Mouse (Mus musculus) heart, embryonic 14.5 days (tissue): ENCODE results near the gene Nectin2. TPM values are rescaled to one million over a fixed set of nuclear protein-coding genes. Genes with fewer than 3 reads are reported as not detected.

Experiments used
- ATAC-seq: fragments of 200-750 bp; cut with Nextera tagmentation; 2 replicates; pipeline ENCODE4 v1.8.0; 2017; ENCODE audit warnings: low read depth, moderate TSS enrichment; ENCODE audit not compliant: insufficient number of reproducible peaks, insufficient read depth, low FRiP score
- H3K27ac ChIP-seq, 2 experiments: fragments of 200-500 bp in 1 of 2; fragments of 300-500 bp in 1 of 2; sonication (generic) in 1 of 2; replicated peaks in 1 of 2; 2 replicates each; pipeline ENCODE4 v1.5.1; 2012 to 2014; ENCODE audit warnings: low read depth in 2 of 2, low read length in 2 of 2, control low read depth in 1 of 2, mild to moderate bottlenecking in 1 of 2, mixed read lengths in 1 of 2; ENCODE audit not compliant: control insufficient read depth in 1 of 2, insufficient read depth in 1 of 2
- H3K27me3 ChIP-seq: fragments of 300-500 bp; sonication (generic); 2 replicates; pipeline ENCODE4 v1.6.1; 2014; ENCODE audit warnings: mild to moderate bottlenecking, low read length, control low read depth; ENCODE audit not compliant: control insufficient read depth, insufficient read depth
- H3K36me3 ChIP-seq: fragments of 300-500 bp; sonication (generic); 2 replicates; pipeline ENCODE4 v1.6.1; 2014; ENCODE audit warnings: mild to moderate bottlenecking, control low read depth, low read length, mixed read lengths; ENCODE audit not compliant: control insufficient read depth, insufficient read depth
- H3K4me1 ChIP-seq, 2 experiments: fragments of 200-500 bp in 1 of 2; fragments of 300-500 bp in 1 of 2; sonication (generic) in 1 of 2; 2 replicates each; pipeline ENCODE4 v1.6.1; 2012 to 2014; ENCODE audit warnings: low read length in 2 of 2, control low read depth in 1 of 2, mixed read lengths in 1 of 2; ENCODE audit not compliant: control insufficient read depth in 2 of 2, insufficient read depth in 2 of 2
- H3K4me2 ChIP-seq: fragments of 300-500 bp; sonication (generic); 2 replicates; pipeline ENCODE4 v1.6.1; 2014; ENCODE audit warnings: mild to moderate bottlenecking, low read length
- H3K4me3 ChIP-seq, 2 experiments: fragments of 200-500 bp in 1 of 2; fragments of 300-500 bp in 1 of 2; sonication (generic) in 1 of 2; 2 replicates each; pipeline ENCODE4 v1.5.1; 2012 to 2014; ENCODE audit warnings: low read length in 2 of 2, mild to moderate bottlenecking in 2 of 2, control low read depth in 1 of 2, low read depth in 1 of 2, moderate library complexity in 1 of 2; ENCODE audit not compliant: control insufficient read depth in 1 of 2, insufficient read depth in 1 of 2
- H3K9ac ChIP-seq: fragments of 300-500 bp; sonication (generic); 2 replicates; pipeline ENCODE4 v1.6.1; 2014; ENCODE audit warnings: mild to moderate bottlenecking, low read length
- H3K9me3 ChIP-seq: fragments of 300-500 bp; sonication (generic); 2 replicates; pipeline ENCODE4 v1.6.1; 2016; ENCODE audit warnings: low read length, control low read depth; ENCODE audit not compliant: control insufficient read depth
- WGBS: fragments of 180-500 bp; shearing (Covaris S2); extraction: QIAGEN DNeasy Blood & Tissue Kit; methylation state at CpG from one replicate; pipeline ENCODE4 v1.1.7; 2014; 5-methylcytosine and 5-hydroxymethylcytosine counted together
- polyA plus RNA-seq: library from polyadenylated mRNA; unstranded; fragments of >200 nt; fragmentation: Nextera tagmentation; extraction: Ambion mirVana; gene quantifications from 2 replicates; pipeline ENCODE4 v1.2.1, GENCODE M21; 2014

Nectin2 gene
- polyA plus RNA-seq, 1 experiment from 2014 or later: 68.4 TPM

DNA sequence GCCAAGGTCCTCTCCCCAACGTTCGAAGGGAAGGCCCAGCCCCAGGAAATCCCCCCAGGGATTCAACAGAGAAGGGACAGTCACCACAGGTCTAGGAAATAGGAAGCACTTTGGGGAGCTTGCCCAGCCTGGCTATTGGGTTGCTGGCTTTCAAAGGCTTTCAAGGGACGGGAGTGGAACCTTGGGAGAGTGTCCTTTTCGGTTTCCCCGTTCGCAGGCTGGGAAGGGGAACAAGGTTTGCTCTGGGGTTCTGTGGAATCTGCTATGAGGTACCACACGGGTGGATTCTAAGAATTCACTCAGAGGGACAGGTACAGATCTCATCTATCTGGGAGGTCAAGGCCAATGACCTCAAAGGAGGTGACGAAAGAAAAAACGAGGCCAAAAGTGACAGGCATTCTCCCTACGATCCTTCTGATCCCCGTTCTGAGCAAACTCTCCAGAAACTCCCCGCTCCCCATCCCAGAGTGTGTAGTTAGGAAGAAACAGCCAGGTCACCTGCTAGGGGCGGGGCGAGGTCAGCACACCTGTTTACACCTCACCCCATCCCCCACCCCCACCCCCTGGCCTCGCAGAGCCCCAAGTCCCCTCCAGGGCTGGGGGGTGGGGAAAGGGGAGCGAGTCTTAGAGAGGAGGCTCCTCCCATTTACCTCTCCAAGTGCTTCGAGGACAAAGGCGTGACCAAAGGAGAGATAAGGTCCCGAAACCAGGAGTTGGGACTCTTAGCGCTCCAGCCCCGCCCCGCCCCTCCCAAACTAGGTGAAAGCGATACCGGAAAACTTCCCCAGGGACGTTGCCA is 2.7 kb downstream of the Nectin2 start:
- peak overlapping the region; percentile 93 for H3K9ac ChIP-seq
- H3K27ac ChIP-seq: peak overlapping the region; percentile 57 to 89; a peak in 3 of 4 replicates
- no peaks in the 10 kb centered on the region for H3K9me3 ChIP-seq
- H3K27me3 ChIP-seq: no peaks in the 10 kb centered on the region
- H3K4me1 ChIP-seq: peaks cover 47 to 55% of the 10 kb centered on the region in 2 experiments
- 14% methylated on average over 25 of the region's 25 CpGs for WGBS
- peaks cover 17% of the 10 kb centered on the region for H3K36me3 ChIP-seq
- H3K4me2 ChIP-seq: peak overlapping the region; percentile 93
- no peak for ATAC-seq
- H3K4me3 ChIP-seq: peak overlapping the region; percentile 70 to 96

DNA sequence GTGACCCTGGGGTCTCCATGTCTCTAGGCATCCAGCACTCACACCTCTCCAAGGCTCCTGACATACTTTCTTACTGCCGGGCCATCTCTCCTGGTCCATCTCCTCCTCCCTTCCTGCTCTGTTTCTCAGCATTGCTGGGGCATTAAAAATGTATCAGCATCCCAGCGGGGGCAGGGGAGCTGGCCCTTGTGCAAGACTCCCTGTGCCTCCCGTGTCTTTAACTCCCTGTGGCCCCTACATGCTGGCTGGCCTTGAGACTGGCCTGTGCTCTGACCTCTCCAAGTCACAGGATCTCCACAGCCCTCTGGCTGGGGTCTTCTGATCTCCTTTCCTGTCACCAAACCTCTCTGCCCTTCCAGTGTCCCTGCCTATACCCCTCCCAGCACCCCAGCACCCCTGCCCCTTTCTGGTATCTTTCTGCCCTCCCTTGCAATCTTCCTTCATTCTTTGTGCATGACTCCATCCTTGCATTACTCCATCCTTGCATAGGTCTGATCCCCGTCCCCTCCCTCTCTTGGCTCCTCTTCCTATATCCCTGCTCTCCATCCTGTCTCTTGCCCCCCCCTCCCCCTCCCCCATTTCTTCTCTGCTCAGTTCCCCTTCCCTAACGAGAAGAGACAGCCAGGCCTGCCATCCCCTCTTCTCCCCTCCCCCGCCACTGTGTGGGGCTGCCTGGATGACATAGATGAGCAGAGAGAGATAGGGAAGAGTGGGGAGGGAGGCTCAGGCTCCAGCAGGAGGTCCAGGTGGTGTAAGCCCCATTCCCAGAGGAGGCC is 3.7 kb downstream of the Nectin2 start:
- Histone ChIP-seq H3K9me3 (no peaks in the 10 kb centered on the region), H3K36me3 (peaks cover 24% of the 10 kb centered on the region), H3K27me3 (no peaks in the 10 kb centered on the region), H3K9ac (peak overlapping the region; percentile 93; the same call in 1 of the 2 replicates), H3K4me3 (peak overlapping the region; percentile 6 to 70; a peak in 2 of 4 replicates), H3K4me2 (peak overlapping the region; percentile 93), H3K27ac (peak overlapping the region in 1 of 2 experiments; percentile 89; a peak in 3 of 4 replicates), H3K4me1 (peaks cover 49 to 59% of the 10 kb centered on the region in 2 experiments)
- 35% methylated on average over 6 of the region's 6 CpGs for WGBS
- no peak for ATAC-seq

DNA sequence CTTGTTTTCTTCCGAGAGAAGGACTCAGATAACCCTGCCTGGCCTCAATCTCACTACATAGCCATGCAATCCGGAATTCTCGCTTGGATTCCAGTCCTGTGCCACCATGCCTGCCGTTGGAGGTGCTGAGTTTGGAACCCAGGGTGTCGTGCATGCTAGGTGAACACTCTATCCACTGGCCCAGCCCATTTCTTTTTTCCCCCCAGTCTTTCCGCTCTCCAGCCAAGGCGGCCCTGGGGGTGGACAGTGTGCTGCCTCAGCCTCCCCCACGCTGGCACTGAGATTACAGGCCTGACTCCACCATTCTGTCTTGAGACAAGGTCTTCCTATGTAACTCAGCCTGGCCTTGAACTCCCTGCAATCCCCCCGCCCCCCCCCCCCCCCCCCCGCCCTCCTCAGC is 4.3 kb downstream of the Nectin2 start:
- Histone ChIP-seq H3K9me3 (no peaks in the 10 kb centered on the region), H3K36me3 (peaks cover 24% of the 10 kb centered on the region), H3K4me1 (peaks cover 49 to 59% of the 10 kb centered on the region in 2 experiments), H3K4me2 (no peak overlapping the region), H3K27me3 (no peaks in the 10 kb centered on the region), H3K9ac (no peak overlapping the region), H3K27ac (no peak overlapping the region), H3K4me3 (no peak overlapping the region)
- ATAC-seq: no peak
- whole genome bisulfite sequencing: 61% methylated on average over 8 of the region's 10 CpGs

DNA sequence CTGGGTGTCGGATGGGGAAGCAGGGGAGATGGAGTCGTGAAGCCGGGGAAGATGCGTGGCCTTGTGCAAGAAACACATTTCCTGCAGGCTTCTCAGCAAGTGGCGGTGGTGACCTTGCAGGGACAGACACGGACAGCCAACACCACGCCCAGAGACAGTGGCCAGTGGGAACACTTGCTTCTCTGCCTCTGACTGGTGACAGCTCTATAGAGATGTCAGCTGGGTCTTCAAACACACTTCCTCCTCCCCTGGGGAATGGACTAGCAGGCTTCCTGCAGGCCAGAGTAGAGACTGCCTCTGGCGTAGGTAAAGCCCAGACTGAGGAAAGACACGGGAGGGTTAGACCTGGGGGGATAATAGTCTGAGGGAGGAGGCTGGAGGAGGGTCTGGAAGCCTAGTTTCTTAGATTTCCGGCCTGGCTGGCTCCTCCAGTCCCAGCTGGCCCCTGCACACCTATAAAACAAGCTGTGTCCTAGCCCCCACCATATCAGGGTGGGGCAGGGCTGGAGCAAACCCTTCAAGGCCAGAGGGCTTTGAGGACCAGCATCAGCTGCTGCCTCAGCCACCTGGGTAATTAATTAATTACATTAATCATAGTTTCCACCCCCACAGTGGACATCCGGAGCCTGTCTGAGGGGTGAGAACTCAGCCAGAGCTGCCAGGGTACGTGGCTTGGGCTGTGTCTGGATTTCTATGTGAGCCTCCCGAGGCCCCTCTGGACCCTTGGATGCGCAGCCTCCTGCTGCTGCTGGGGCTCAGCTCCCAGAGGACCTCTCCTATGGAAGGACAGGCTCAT is 5.5 kb downstream of the Nectin2 start:
- 27% methylated on average over 14 of the region's 14 CpGs for WGBS
- H3K4me3 ChIP-seq: no peak overlapping the region
- peaks cover 33% of the 10 kb centered on the region for H3K36me3 ChIP-seq
- peak overlapping the region; percentile 80 to 87 for H3K27ac ChIP-seq
- peak; percentile 36 for ATAC-seq
- H3K4me1 ChIP-seq: peaks cover 43 to 53% of the 10 kb centered on the region in 2 experiments
- peak overlapping the region; percentile 47 for H3K4me2 ChIP-seq
- no peaks in the 10 kb centered on the region for H3K27me3 ChIP-seq
- no peaks in the 10 kb centered on the region for H3K9me3 ChIP-seq
- H3K9ac ChIP-seq: peak overlapping the region; percentile 64

DNA sequence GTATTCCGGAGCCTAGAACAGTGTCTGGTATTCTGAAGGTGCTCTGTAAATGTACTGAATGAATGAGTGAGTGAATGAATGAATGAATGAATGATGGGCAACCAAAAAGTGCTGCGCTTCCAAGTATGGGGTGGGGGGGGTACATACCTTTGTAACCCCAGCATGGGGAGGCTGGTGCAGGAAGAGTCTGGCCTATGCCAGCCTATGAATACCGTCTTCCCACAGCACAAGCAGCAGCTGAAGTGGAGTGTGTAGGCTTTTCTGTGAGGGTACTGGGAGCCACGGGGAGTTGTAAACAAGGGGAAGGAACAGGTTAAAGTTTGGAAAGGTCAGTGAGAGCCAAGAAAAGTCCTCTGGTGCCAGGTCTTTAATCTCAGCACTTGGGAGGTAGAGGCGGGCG is 6.5 kb downstream of the Nectin2 start:
- WGBS: 87% methylated on average over 6 of the region's 6 CpGs
- H3K4me2 ChIP-seq: no peak overlapping the region
- H3K4me1 ChIP-seq: peaks cover 43 to 53% of the 10 kb centered on the region in 2 experiments
- peak overlapping the region in 1 of 2 experiments; percentile 87; a peak in 2 of 4 replicates for H3K27ac ChIP-seq
- H3K9ac ChIP-seq: no peak overlapping the region
- H3K27me3 ChIP-seq: no peaks in the 10 kb centered on the region
- ATAC-seq: no peak
- H3K36me3 ChIP-seq: peaks cover 33% of the 10 kb centered on the region
- no peaks in the 10 kb centered on the region for H3K9me3 ChIP-seq
- no peak overlapping the region for H3K4me3 ChIP-seq

DNA sequence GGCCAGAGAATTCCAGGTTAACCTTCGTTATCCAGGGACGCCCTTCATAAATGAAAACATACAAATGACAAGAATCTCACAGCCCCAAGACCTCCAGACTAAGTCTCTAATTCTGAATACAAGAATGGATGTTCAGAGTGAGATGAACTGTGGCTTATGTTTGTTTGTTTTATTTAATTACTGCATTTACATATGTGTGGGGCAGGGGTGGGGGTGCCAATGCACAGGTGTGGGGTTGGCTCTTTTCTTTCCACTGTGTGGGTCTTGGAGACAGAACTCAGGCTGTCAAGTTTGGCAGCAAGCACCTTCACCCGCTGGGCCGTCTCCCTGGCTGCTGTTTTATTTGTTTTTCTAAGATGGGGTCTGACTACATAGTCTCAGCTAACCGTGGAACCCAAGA is 7.8 kb downstream of the Nectin2 start:
- peaks cover 34 to 43% of the 10 kb centered on the region in 2 experiments for H3K4me1 ChIP-seq
- peaks cover 43% of the 10 kb centered on the region for H3K36me3 ChIP-seq
- H3K27me3 ChIP-seq: no peaks in the 10 kb centered on the region
- H3K9me3 ChIP-seq: no peaks in the 10 kb centered on the region
- no peak for ATAC-seq
- WGBS: 61% methylated on average over 5 of the region's 5 CpGs
- H3K4me3 ChIP-seq: no peak overlapping the region
- no peak overlapping the region for H3K9ac ChIP-seq
- H3K27ac ChIP-seq: no peak overlapping the region
- no peak overlapping the region for H3K4me2 ChIP-seq
